Mouse (Mus musculus) forebrain, embryonic 11.5 days (tissue): ENCODE measurements around the gene C2cd2l. TPM values are rescaled to one million over a fixed set of nuclear protein-coding genes. Genes with fewer than 3 reads are reported as not detected.
A peak's percentile ranks its signal among the peaks of the same experiment; 100 is the strongest.
"Not testable (repeated sequence)": the region's sequence is repeated elsewhere in the genome, so short reads cannot be mapped to it uniquely, and the experiment has no call there.

ENCODE experiments used
- ATAC-seq: fragments of 200-750 bp; cut with Nextera tagmentation; replicated peaks from 2 replicates; pipeline ENCODE4 v1.8.0; 2017; ENCODE audit warnings: moderate TSS enrichment; ENCODE audit not compliant: low FRiP score
- DNase-seq: peaks from one replicate; pipeline ENCODE4 v3.0.0-alpha.2; 2017; ENCODE audit warnings: low spot score
- H3K27ac ChIP-seq: fragments of 300-500 bp; sonication (generic); 2 replicates; pipeline ENCODE4 v1.5.1; 2014; ENCODE audit warnings: low read depth, low read length
- H3K27me3 ChIP-seq: fragments of 300-500 bp; sonication (generic); 2 replicates; pipeline ENCODE4 v1.6.1; 2014; ENCODE audit warnings: mild to moderate bottlenecking, low read length, mixed read lengths; ENCODE audit not compliant: control insufficient read depth, insufficient read depth
- H3K36me3 ChIP-seq: fragments of 300-500 bp; sonication (generic); 2 replicates; pipeline ENCODE4 v1.6.1; 2014; ENCODE audit warnings: mild to moderate bottlenecking, low read length, moderate library complexity, mixed read lengths; ENCODE audit not compliant: control insufficient read depth, insufficient read depth
- H3K4me1 ChIP-seq: fragments of 300-500 bp; sonication (generic); replicated peaks from 2 replicates; pipeline ENCODE4 v1.6.1; 2014; ENCODE audit warnings: low read length, mixed read lengths; ENCODE audit not compliant: control insufficient read depth, insufficient read depth
- H3K4me2 ChIP-seq: fragments of 300-500 bp; sonication (generic); 2 replicates; pipeline ENCODE4 v1.6.1; 2014; ENCODE audit warnings: low read depth, mild to moderate bottlenecking, low read length, moderate library complexity, mixed read lengths; ENCODE audit not compliant: severe bottlenecking
- H3K4me3 ChIP-seq: fragments of 300-500 bp; sonication (generic); 2 replicates; pipeline ENCODE4 v1.5.1; 2014; ENCODE audit warnings: low read depth, low read length
- H3K9ac ChIP-seq: fragments of 300-500 bp; sonication (generic); 2 replicates; pipeline ENCODE4 v1.6.1; 2014; ENCODE audit warnings: low read length
- H3K9me3 ChIP-seq: fragments of 300-500 bp; sonication (generic); 2 replicates; pipeline ENCODE4 v1.6.1; 2016; ENCODE audit warnings: low read length, mixed read lengths; ENCODE audit not compliant: control insufficient read depth
- WGBS: fragments of 180-500 bp; shearing (Covaris S2); extraction: QIAGEN DNeasy Blood & Tissue Kit; methylation state at CpG from one replicate; pipeline ENCODE4 v1.1.7; 2014; 5-methylcytosine and 5-hydroxymethylcytosine counted together
- polyA plus RNA-seq: library from polyadenylated mRNA; unstranded; fragments of >200 nt; fragmentation: Nextera tagmentation; extraction: Ambion mirVana; gene quantifications from 2 replicates; pipeline ENCODE4 v1.2.1, GENCODE M21; 2014

C2cd2l gene
- polyA plus RNA-seq, 1 experiment from 2014 or later: 12.2 TPM

GRCm38 (mm10) chr9:44332918-44333638 is 13.0 kb upstream of the C2cd2l start:
- DNase-seq: no peak
- H3K27me3 ChIP-seq: no peaks in the 10 kb centered on the region
- peaks cover 4% of the 10 kb centered on the region; the same call in 1 of the 2 replicates for H3K4me1 ChIP-seq
- H3K36me3 ChIP-seq: peaks cover 15% of the 10 kb centered on the region
- H3K9me3 ChIP-seq: no peaks in the 10 kb centered on the region; the same call in 1 of the 2 replicates
- H3K9ac ChIP-seq: no peak overlapping the region
- ATAC-seq: no peak
- no peak overlapping the region for H3K4me2 ChIP-seq
- H3K4me3 ChIP-seq: no peak overlapping the region
- 96% methylated on average over 13 of the region's 13 CpGs for WGBS
- H3K27ac ChIP-seq: no peak overlapping the region

DNA sequence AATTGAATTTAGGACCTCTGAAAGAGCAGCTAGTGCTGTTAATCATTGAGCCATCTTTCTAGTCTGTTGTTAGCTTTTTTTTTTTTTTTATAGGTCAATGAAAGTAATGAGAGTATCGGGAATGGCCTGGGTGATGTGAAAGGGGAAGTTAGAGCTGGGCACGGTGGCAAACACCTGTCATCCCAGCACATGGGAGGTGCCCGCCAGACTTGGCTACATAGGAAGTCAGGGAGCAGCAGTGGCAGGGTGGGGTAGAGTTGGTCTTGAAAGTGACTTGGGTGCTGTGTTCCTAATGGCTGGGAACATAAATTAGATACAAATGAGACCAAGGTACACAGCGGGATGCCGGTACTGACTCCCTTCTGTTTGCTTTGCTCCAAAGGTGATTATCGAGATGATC is 10.7 kb upstream of the C2cd2l start:
- Histone ChIP-seq H3K27me3 (no peaks in the 10 kb centered on the region), H3K4me1 (peaks cover 3% of the 10 kb centered on the region; the same call in 1 of the 2 replicates), H3K27ac (no peak overlapping the region), H3K9me3 (no peaks in the 10 kb centered on the region; the same call in 1 of the 2 replicates), H3K4me2 (no peak overlapping the region), H3K36me3 (peaks cover 13% of the 10 kb centered on the region), H3K9ac (no peak overlapping the region), H3K4me3 (no peak overlapping the region)
- no peak for ATAC-seq
- DNase-seq: no peak
- whole genome bisulfite sequencing: 95% methylated on average over 6 of the region's 6 CpGs

GRCm38 (mm10) chr9:44327926-44328325 is 7.8 kb upstream of the C2cd2l start:
- Histone ChIP-seq H3K27me3 (no peaks in the 10 kb centered on the region), H3K4me1 (peaks cover 4% of the 10 kb centered on the region; the same call in 1 of the 2 replicates), H3K27ac (no peak overlapping the region), H3K9ac (peak overlapping the region; percentile 93), H3K4me2 (peak overlapping the region; percentile 75), H3K9me3 (no peaks in the 10 kb centered on the region), H3K36me3 (peaks cover 6% of the 10 kb centered on the region), H3K4me3 (peak overlapping the region; percentile 78)
- WGBS: 94% methylated on average over 5 of the region's 5 CpGs
- ATAC-seq (no peak), DNase-seq (no peak)

DNA sequence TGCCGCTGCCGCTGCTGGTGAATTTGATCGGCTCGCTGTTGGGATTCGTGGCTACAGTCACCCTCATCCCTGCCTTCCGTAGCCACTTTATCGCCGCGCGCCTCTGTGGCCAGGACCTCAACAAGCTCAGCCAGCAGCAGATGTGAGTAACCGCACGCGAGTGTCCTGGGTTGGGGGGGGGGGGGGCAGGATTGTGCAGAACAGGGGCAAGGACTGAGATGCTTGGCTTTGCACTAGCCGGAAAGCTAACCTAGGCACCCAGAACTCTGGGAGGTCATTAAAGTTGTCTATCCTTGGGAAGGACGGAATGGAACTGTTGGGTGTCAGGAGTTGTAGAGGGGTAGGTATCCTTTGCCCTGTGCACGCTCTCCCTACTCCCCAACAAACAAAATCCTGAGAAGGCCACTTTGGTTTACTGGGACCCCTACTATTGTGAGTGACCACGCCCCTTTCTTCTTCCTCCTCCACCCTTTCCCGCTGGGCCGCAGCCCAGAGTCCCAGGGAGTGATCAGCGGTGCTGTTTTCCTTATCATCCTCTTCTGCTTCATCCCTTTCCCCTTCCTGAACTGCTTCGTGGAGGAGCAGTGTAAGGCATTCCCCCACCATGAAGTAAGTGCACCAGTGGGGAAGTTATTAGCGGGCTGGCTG is 7.1 kb upstream of the C2cd2l start:
- peaks cover 4% of the 10 kb centered on the region; the same call in 1 of the 2 replicates for H3K4me1 ChIP-seq
- DNase-seq (peak; percentile 58), ATAC-seq (peak; percentile 66)
- no peaks in the 10 kb centered on the region; the same call in 1 of the 2 replicates for H3K36me3 ChIP-seq
- H3K27me3 ChIP-seq: no peaks in the 10 kb centered on the region
- peak overlapping the region; percentile 93 for H3K9ac ChIP-seq
- H3K4me3 ChIP-seq: peak overlapping the region; percentile 78
- H3K27ac ChIP-seq: peak overlapping the region; percentile 87
- no peaks in the 10 kb centered on the region for H3K9me3 ChIP-seq
- peak overlapping the region; percentile 75 for H3K4me2 ChIP-seq
- under 1% methylated on average over 21 of the region's 22 CpGs for WGBS

DNA sequence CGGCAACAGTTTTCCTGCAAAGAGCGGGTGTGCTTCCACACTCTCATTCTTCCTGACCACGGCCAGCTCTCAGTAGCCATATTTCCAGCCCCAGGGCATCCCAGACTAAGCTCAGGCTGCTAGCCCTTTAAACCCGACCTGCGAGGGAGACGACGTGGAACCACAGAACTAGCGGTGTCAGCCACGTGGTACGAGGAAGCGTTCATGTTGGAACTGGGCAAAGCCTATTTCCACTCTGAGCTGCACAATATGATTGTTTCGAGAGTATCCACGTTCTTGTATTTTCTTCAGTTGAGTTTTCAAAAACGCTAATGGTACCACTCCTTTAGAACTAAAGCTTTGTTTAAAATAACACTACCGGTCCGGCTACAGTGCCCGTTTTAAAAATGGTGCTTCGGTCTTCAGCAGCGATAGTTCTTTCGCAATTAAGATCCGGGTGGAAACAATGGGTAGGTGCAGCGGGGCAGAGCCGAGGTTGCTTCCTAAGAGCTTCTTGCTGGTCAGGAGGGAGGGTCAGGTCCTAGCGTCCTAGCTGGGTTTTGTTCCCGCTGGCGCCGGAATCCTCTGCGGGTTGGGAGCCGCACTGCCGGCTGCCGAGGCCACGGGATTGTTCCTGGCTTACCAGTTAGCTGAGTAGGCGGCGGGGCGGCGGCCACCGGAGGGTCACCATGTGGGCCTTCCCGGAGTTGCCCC is 6.4 kb upstream of the C2cd2l start:
- Histone ChIP-seq H3K36me3 (no peaks in the 10 kb centered on the region; the same call in 1 of the 2 replicates), H3K4me1 (peaks cover 4% of the 10 kb centered on the region; the same call in 1 of the 2 replicates), H3K4me3 (peak overlapping the region; percentile 78), H3K4me2 (peak overlapping the region; percentile 75), H3K27me3 (no peaks in the 10 kb centered on the region), H3K9ac (peak overlapping the region; percentile 93), H3K9me3 (no peaks in the 10 kb centered on the region), H3K27ac (peak overlapping the region; percentile 87)
- peak; percentile 80 for ATAC-seq
- peak; percentile 87 for DNase-seq
- under 1% methylated on average over 38 of the region's 38 CpGs for WGBS

DNA sequence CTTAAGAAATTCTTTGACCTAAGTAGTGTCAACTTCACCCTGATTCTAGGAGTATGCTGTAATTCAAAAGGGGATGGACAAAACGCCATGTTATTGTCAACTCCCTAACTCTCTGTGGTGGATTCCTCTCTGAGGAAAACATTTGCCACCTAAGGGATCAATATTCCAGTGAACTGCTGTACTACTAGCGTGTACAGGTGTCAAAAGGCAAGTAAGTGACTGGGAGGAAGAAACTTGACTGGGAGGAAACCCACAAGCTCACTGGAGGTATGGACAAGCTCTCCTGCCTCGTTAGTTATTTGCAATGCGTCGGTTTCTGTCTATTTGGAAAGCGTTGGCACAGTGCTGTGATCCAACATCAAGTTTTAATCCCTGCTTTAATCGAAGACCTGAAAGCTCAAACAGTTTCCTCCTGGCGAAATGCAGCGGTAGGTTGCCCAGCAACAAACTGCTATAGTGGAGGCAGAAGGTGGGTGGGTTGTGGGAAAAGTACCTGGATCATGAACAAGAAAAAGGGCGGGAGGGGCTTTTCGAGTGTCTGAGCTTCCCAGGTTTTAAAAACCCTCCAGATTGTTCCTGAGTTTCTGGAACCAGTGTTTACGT is 5.8 kb upstream of the C2cd2l start, which contains the start of gene Dpagt1:
TSS of gene Dpagt1 (plus strand) at position 252 of the 603 bp plus-strand sequence.
- ATAC-seq (no peak; the same call in 1 of the 2 replicates), DNase-seq (peak; percentile 59)
- H3K9me3 ChIP-seq: no peaks in the 10 kb centered on the region
- peak within 1 kb of the TSS; percentile 87 for H3K27ac ChIP-seq
- 3% methylated on average over 12 of the region's 12 CpGs for WGBS
- peak within 1 kb of the TSS; percentile 75 for H3K4me2 ChIP-seq
- peak within 1 kb of the TSS; percentile 78 for H3K4me3 ChIP-seq
- H3K27me3 ChIP-seq: no peaks in the 10 kb centered on the region
- H3K4me1 ChIP-seq: peaks cover 4% of the 10 kb centered on the region; the same call in 1 of the 2 replicates
- H3K36me3 ChIP-seq: no peaks in the 10 kb centered on the region; the same call in 1 of the 2 replicates
- H3K9ac ChIP-seq: peak within 1 kb of the TSS; percentile 93

DNA sequence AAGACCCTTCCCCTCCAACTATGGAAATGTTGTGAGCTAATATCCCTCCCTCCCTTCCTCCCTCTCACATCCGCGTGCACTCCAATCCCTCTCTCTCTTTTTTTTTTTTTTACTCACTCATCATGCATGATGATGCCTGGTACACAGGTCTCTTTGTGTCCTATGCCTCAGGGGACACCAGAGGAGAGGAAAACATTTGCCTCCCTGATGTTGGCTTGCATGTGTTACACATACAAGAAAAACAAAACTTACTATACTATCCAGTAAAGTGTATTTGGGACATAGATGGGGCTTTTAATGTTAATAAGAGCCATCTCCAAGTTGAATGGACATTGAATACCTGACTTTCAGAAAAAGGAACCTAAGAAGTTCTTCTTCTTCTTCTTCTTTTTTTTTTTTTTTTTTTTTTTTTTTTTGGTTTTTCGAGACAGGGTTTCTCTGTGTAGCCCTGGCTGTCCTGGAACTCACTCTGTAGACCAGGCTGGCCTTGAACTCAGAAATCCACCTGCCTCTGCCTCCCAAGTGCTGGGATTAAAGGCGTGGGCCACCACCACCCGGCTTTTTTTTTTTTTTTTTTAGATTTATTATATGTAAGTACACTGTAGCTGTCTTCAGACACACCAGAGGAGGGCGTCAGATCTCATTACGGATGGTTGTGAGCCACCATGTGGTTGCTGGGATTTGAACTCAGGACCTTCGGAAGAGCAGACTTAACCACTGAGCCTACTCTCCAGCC is 5.1 kb upstream of the C2cd2l start:
- not testable (repeated sequence) for H3K27me3 ChIP-seq, H3K9me3 ChIP-seq, H3K4me3 ChIP-seq, ATAC-seq, H3K27ac ChIP-seq, H3K36me3 ChIP-seq, H3K4me1 ChIP-seq, DNase-seq
- 66% methylated on average over 7 of the region's 8 CpGs for WGBS
- Histone ChIP-seq H3K9ac (peak overlapping the region; percentile 93; the same call in 1 of the 2 replicates), H3K4me2 (peak overlapping the region; percentile 75; the same call in 1 of the 2 replicates)
